Mouse (Mus musculus): ENCODE measurements around the gene Pced1b. TPM values are rescaled to one million over a fixed set of nuclear protein-coding genes. Genes with fewer than 3 reads are reported as not detected.

The Pced1b gene
- polyA plus RNA-seq (2012; rRNA removed; ENCODE audit: low replicate concordance): 3.3 and 3.6 TPM in 2 replicates

GRCm38 (mm10) chr15:97246911-97247790 is at the start of gene Pced1b, which contains the start of gene Amigo2:
Pced1b (plus strand) TSS chr15:97247107.
Amigo2 (minus strand) TSS chr15:97247287.

Other genes with a start within 250 kb of the Pced1b start
- gene Slc38a4, start 191.2 kb upstream of the Pced1b start, polyA plus RNA-seq (2012; rRNA removed; ENCODE audit: low replicate concordance): 0.20 and 0.72 TPM in 2 replicates
- gene Amigo2, start 180 bp downstream of the Pced1b start, polyA plus RNA-seq (2012; rRNA removed; ENCODE audit: low replicate concordance): 0.43 and 0.85 TPM in 2 replicates

All from duodenum, adult 2 months (tissue).